Mouse (Mus musculus): ENCODE results near the gene Elob. TPM values are rescaled to one million over a fixed set of nuclear protein-coding genes. Genes with fewer than 3 reads are reported as not detected.
A peak's percentile ranks its signal among the peaks of the same experiment; 100 is the strongest.

Elob gene
- polyA plus RNA-seq, 1 experiment from 2014 or later, result 1,081 TPM

DNA sequence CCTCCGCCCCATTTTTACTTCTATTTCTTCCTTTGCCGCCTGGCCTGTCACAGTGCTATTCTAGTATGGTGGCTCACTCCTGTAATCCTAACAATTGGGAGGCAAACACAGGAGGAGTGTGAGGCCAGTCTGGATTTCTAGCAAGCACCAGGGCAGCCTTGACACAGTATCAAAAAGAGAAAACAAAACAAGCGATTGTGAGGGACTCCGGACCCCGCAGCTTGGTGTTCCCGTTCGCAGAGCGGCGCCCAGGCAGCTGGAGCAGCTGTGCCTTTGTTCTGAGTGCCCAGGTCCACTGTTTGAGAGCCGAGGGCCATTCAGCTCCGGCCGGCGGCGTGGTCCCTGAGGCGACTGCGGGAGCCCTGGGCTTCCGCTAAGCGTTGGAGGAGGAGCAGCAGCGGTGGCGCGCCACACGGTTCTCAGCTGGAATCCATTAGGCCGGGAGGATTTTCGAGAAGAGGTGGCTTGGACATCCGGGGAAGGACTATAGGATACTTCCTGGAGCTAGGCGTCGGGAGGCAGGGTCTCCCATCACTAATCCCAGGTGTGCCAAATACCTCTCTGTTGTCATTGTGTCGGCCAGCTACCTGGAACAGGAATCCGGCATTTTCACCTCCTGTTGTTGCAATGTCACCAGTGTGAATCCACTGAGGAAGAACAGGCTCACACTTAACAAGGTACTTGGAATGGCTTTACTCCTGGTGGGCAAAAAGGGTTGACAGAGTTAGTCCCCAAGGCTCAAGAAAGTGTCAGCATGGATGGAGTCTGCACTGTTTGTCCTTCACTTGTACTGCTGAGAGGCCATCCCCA is 38.5 kb downstream of the Elob start, which contains the start of gene Srrm2:
TSS of gene Srrm2 (plus strand) at position 264 of the 810 bp plus-strand sequence.
- peaks cover 5% of the 10 kb centered on the region for H3K36me3 ChIP-seq
- peaks cover 43% of the 10 kb centered on the region for H3K4me1 ChIP-seq
- no peaks in the 10 kb centered on the region for H3K9me3 ChIP-seq (replicated peaks)
- 2% methylated on average over 29 of the region's 29 CpGs for WGBS
- H3K4me3 ChIP-seq, result peak within 1 kb of the TSS; percentile 51
- DNase-seq (ENCODE audit: low spot score), result peak; percentile 88
- H3K27me3 ChIP-seq (ENCODE audit: low read depth, poor library complexity, severe bottlenecking), result no peaks in the 10 kb centered on the region
- peak within 1 kb of the TSS; percentile 95 for H3K27ac ChIP-seq

DNA sequence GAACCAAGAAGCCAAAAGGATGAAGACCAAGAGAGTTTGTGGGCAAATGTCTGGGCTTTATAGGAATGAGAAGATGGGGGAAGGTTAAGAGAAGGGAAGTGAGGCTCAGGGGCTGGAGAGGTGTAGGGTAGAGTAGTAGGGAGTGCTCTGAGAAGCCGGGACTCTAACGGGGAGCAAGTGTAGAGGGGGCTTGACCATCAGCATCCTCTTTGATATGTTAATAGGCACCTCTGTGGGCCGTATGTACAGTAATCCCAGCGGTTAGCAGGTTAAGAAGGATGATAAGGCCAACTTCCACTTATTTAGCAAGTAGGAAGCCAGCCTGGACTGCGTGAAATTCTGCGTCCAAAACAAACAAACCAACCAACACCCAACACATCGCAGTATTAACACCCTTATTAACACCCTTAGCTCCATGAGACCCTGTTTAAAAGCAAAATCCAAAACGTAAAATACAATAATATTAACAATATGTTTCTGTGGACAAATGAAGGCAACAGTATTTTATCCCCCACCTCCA is 39.1 kb downstream of the Elob start:
- no peaks in the 10 kb centered on the region for H3K27me3 ChIP-seq (ENCODE audit: low read depth, poor library complexity, severe bottlenecking)
- H3K27ac ChIP-seq, result peak overlapping the region; percentile 95
- H3K4me1 ChIP-seq, result peaks cover 48% of the 10 kb centered on the region
- peaks cover 2% of the 10 kb centered on the region for H3K36me3 ChIP-seq
- WGBS, result 16% methylated on average over 8 of the region's 8 CpGs
- DNase-seq (ENCODE audit: low spot score), result no peak
- peak overlapping the region; percentile 51 for H3K4me3 ChIP-seq
- H3K9me3 ChIP-seq (replicated peaks), result no peaks in the 10 kb centered on the region

DNA sequence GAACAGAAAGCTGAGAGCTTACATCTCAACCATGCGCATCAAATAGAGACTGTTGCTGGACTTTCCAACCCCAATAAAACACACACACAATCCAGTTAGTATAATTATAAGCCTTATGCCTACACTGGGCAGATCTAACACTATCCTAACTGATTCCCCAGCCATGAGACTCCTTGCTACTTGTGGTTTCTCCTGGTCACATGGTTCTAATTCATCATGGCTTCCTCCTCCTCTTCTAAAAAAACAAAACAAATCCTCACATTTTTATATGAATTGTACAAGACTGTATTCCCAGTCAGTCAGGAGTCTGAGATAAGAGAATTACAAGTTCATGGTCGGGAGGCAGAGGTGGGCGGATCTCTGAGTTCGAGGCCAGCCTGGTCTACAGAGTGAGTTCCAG is 40.0 kb downstream of the Elob start:
- peaks cover 48% of the 10 kb centered on the region for H3K4me1 ChIP-seq
- H3K27me3 ChIP-seq (ENCODE audit: low read depth, poor library complexity, severe bottlenecking), result no peaks in the 10 kb centered on the region
- no peak for DNase-seq (ENCODE audit: low spot score)
- peaks cover 2% of the 10 kb centered on the region for H3K36me3 ChIP-seq
- H3K9me3 ChIP-seq (replicated peaks), result no peaks in the 10 kb centered on the region
- 89% methylated on average over 4 of the region's 4 CpGs for WGBS
- H3K27ac ChIP-seq, result no peak overlapping the region
- no peak overlapping the region for H3K4me3 ChIP-seq

DNA sequence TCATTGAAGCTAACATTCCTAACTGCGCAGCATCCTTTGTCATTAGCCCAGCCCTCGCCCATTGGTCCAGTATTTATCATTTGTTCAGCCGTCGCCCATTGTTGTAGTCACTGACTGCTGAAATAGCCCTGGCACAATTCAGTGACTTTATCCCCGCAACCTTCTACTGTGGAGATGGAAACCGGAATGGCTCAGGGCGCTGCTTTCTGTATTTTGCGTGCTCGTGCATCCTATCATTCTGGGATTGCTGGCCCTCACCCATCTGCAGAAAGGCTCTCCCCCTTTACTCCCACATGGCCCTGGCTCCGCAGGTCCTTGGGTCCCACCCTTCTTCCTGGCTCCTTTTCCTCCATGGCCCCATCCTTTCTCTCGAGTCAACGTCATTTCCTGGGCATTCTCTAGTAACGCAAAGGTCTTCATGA is 42.4 kb downstream of the Elob start:
- peak overlapping the region; percentile 71 for H3K4me3 ChIP-seq
- no peaks in the 10 kb centered on the region for H3K9me3 ChIP-seq (replicated peaks)
- no peaks in the 10 kb centered on the region for H3K36me3 ChIP-seq
- 20% methylated on average over 13 of the region's 13 CpGs for WGBS
- DNase-seq (ENCODE audit: low spot score), result peak; percentile 51
- peak overlapping the region; percentile 90 for H3K27ac ChIP-seq
- H3K4me1 ChIP-seq, result peaks cover 37% of the 10 kb centered on the region
- no peaks in the 10 kb centered on the region for H3K27me3 ChIP-seq (ENCODE audit: low read depth, poor library complexity, severe bottlenecking)

DNA sequence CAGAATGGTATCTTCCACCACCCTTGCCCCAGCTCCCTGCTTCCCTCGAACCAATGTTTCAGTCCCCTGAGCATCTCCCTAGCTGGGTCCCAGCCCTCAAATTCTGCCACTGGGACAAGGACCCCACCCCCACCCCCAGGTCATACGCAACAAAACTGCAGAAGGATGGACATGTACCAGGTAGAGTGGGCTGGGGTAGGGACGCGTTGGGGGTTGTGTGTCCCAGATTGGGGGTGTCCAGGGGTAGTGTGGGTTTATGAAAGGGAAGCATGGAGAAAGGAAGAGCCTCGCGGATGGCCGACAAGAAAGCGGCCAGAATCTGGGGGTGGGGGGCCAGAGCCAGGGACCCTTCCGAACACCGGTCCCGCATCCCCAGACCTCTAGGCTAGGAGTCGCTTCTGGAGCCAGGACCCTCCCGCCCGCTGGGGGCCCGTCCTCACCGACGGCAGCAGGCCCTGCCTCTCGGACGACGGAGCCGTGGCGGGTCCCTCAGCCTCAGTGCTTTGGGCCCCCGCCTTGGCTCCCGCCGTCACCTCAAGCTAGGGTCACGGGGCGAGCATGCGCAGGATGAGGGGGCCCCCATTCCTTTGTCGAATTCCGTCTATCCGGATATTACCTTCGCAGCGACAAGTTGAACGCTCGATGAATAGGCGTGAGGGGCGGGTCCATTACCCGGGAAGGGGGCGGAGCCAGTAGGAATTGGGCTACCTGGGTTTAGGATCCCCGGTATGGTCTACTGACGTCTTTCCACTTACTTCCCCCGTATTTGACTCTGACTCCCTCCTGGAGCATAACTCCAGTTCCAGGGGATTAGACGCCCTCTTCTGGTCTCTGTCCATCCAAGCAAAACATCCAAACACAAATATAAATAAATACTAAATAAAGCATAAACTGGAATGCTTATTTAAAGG is 43.1 kb downstream of the Elob start, which contains the start of gene Flywch2:
TSS of gene Flywch2 (minus strand) at position 521 of the 911 bp plus-strand sequence.
- H3K9me3 ChIP-seq (replicated peaks), result no peaks in the 10 kb centered on the region
- 1% methylated on average over 41 of the region's 43 CpGs for WGBS
- no peaks in the 10 kb centered on the region for H3K27me3 ChIP-seq (ENCODE audit: low read depth, poor library complexity, severe bottlenecking)
- peak within 1 kb of the TSS; percentile 90 for H3K27ac ChIP-seq
- no peaks in the 10 kb centered on the region for H3K36me3 ChIP-seq
- H3K4me1 ChIP-seq, result peaks cover 31% of the 10 kb centered on the region
- peak; percentile 85 for DNase-seq (ENCODE audit: low spot score)
- peak within 1 kb of the TSS; percentile 71 for H3K4me3 ChIP-seq

DNA sequence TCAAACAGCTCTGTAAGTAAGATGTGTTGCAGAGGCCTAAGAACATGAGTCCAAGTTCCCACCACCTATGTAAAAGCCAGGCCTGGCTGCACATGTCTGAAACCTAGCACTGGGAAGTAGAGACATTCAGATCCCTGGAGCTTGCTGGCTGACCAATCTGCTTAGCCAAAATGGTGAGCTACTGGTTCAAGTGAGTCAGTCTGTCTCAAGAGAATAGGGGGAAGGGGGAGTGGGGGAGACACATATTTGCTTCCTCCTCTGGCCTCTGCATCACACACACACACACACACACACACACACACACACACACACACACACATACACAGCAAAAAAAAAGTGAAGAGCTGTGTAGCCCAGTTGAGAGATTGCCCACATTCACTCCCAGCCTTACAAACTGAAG is 45.6 kb downstream of the Elob start:
- Histone ChIP-seq H3K27ac (no peak overlapping the region), H3K36me3 (no peaks in the 10 kb centered on the region; the same call in 1 of the 2 replicates)
- no peak for DNase-seq (ENCODE audit: low spot score)

DNA sequence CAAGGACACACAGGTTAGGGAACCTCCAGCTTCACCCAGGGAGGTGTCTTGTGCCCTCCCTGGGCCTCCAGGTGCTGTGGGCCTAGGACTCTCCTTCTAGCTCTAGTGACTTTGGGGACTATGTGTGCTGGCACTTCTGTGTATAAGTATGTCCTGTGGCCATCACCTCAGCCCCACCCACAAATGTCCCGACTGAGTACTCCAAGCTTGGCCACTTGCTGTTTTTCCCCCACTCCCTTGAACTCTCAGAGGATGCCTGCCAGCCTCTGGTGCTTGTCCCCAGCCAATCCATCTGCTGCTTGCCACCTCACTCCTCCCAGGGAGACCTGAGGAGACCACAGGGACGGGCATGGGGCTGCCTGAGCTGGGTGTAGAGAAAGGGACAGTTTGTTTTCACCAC is 50.5 kb downstream of the Elob start:
- Histone ChIP-seq H3K27me3 (ENCODE audit: low read depth, poor library complexity, severe bottlenecking) (no peaks in the 10 kb centered on the region), H3K4me3 (no peak overlapping the region)
- WGBS, result 71% methylated on average over 2 of the region's 2 CpGs

More for the DNA sequence above, 45.6 kb downstream of the Elob start:
- Histone ChIP-seq H3K27me3 (ENCODE audit: low read depth, poor library complexity, severe bottlenecking) (no peaks in the 10 kb centered on the region), H3K4me3 (no peak overlapping the region), H3K4me1 (peaks cover 17% of the 10 kb centered on the region), H3K9me3 (replicated peaks) (no peaks in the 10 kb centered on the region)

DNA sequence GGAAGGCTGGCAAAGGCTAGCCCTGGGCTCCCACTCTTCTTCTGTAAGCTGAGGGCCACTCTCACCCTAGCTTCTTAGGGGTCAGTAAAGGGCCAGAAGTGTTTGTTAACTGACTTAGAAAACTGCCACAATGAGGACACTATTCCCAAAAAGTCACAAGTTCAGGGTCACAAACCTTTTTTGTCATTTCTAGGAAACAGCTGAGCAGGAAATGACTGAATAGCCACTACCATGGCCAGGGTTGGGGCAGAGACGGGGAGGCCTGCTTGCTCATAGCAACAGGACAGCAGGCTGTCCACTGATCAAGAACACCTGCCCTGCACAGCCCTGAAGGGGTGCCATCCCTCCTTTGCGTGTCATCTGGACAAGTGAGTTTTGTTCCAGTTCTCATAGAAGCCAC is 51.8 kb downstream of the Elob start:
- no peaks in the 10 kb centered on the region for H3K27me3 ChIP-seq (ENCODE audit: low read depth, poor library complexity, severe bottlenecking)
- no peak overlapping the region for H3K4me3 ChIP-seq
- no peak overlapping the region for H3K27ac ChIP-seq
- H3K9me3 ChIP-seq (replicated peaks), result no peaks in the 10 kb centered on the region
- DNase-seq (ENCODE audit: low spot score), result no peak
- peaks cover 3% of the 10 kb centered on the region; the same call in 1 of the 2 replicates for H3K36me3 ChIP-seq
- WGBS, result 89% methylated on average over 2 of the region's 2 CpGs
- peaks cover 7% of the 10 kb centered on the region for H3K4me1 ChIP-seq

More for the DNA sequence above, 50.5 kb downstream of the Elob start:
- H3K4me1 ChIP-seq, result peaks cover 7% of the 10 kb centered on the region
- DNase-seq (ENCODE audit: low spot score), result no peak
- no peak overlapping the region for H3K27ac ChIP-seq
- H3K36me3 ChIP-seq, result peaks cover 3% of the 10 kb centered on the region; the same call in 1 of the 2 replicates
- H3K9me3 ChIP-seq (replicated peaks), result no peaks in the 10 kb centered on the region

DNA sequence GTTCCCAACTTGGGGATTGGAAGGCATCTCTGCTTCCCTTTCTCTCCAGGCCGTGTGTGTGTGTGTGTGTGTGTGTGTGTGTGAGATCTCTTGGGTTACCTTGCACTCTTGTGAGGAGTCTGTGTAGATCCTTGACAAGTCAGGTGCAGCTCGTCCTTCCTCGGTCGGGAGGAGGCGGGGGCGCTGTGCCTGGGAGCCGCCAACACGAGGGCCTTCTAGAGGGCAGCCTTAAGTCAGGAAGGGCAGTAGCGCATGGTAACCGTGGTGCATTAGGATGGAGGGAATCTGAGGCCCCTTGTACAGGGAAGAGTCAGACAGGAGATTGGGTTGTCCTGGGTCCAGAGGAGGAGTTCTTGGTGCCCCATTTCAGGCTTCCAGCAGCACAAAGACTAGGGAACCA is 52.7 kb downstream of the Elob start:
- DNase-seq (ENCODE audit: low spot score), result no peak

More for the DNA sequence above, 52.7 kb downstream of the Elob start:
- Histone ChIP-seq H3K4me1 (peaks cover 7% of the 10 kb centered on the region), H3K4me3 (no peak overlapping the region), H3K9me3 (replicated peaks) (no peaks in the 10 kb centered on the region), H3K36me3 (peaks cover 3% of the 10 kb centered on the region; the same call in 1 of the 2 replicates), H3K27me3 (ENCODE audit: low read depth, poor library complexity, severe bottlenecking) (no peaks in the 10 kb centered on the region), H3K27ac (no peak overlapping the region)
- 81% methylated on average over 10 of the region's 10 CpGs for WGBS

Small RNA genes lying within 50 kb of the gene (microRNA-seq; reads per million reads assigned to microRNA genes)
- gene Mir5125, result 1.8 reads per million

Other genes with a start within 250 kb of the Elob start
- gene Zfp13, start 229.6 kb downstream of the Elob start, polyA plus RNA-seq (2016; fragmentation: Nextera tagmentation; extraction: Ambion mirVana), result 22.0 and 25.4 TPM in 2 replicates
- 0.35 and 0.38 TPM in 2 replicates for gene Zscan10, start 228.3 kb downstream of the Elob start, polyA plus RNA-seq (2016; fragmentation: Nextera tagmentation; extraction: Ambion mirVana)
- 0.84 and 1.1 TPM in 2 replicates for gene Mmp25, start 183.9 kb downstream of the Elob start, polyA plus RNA-seq (2016; fragmentation: Nextera tagmentation; extraction: Ambion mirVana)
- gene Bicdl2, start 168.6 kb downstream of the Elob start, polyA plus RNA-seq (2016; fragmentation: Nextera tagmentation; extraction: Ambion mirVana), result 1.4 and 2.0 TPM in 2 replicates
- 29.0 and 30.5 TPM in 2 replicates for gene Hcfc1r1, start 155.5 kb downstream of the Elob start, polyA plus RNA-seq (2016; fragmentation: Nextera tagmentation; extraction: Ambion mirVana)
- gene Thoc6, start 155.3 kb downstream of the Elob start, polyA plus RNA-seq (2016; fragmentation: Nextera tagmentation; extraction: Ambion mirVana), result 70.4 and 71.1 TPM in 2 replicates
- 5.2 and 5.6 TPM in 2 replicates for gene Tnfrsf12a, start 151.7 kb downstream of the Elob start, polyA plus RNA-seq (2016; fragmentation: Nextera tagmentation; extraction: Ambion mirVana)
- 32.7 and 42.1 TPM in 2 replicates for gene Cldn6, start 149.9 kb downstream of the Elob start, polyA plus RNA-seq (2016; fragmentation: Nextera tagmentation; extraction: Ambion mirVana)
- gene Cldn9, start 145.1 kb downstream of the Elob start, polyA plus RNA-seq (2016; fragmentation: Nextera tagmentation; extraction: Ambion mirVana), result 1.9 and 4.6 TPM in 2 replicates
- gene 1520401A03Rik, start 106.4 kb downstream of the Elob start, polyA plus RNA-seq (2016; fragmentation: Nextera tagmentation; extraction: Ambion mirVana), result 0.13 and 0.36 TPM in 2 replicates
- gene Pkmyt1, start 102.8 kb downstream of the Elob start, polyA plus RNA-seq (2016; fragmentation: Nextera tagmentation; extraction: Ambion mirVana), result 66.8 and 67.6 TPM in 2 replicates
- 5.9 and 9.0 TPM in 2 replicates for gene Paqr4, start 88.3 kb downstream of the Elob start, polyA plus RNA-seq (2016; fragmentation: Nextera tagmentation; extraction: Ambion mirVana)
- 13.8 and 19.5 TPM in 2 replicates for gene Kremen2, start 83.3 kb downstream of the Elob start, polyA plus RNA-seq (2016; fragmentation: Nextera tagmentation; extraction: Ambion mirVana)
- 177 and 183 TPM in 2 replicates for gene Flywch1, start 57.5 kb downstream of the Elob start, polyA plus RNA-seq (2016; fragmentation: Nextera tagmentation; extraction: Ambion mirVana)
- 37.5 and 54.1 TPM in 2 replicates for gene Flywch2, start 43.1 kb downstream of the Elob start, polyA plus RNA-seq (2016; fragmentation: Nextera tagmentation; extraction: Ambion mirVana)
- gene Srrm2, start 38.6 kb downstream of the Elob start, polyA plus RNA-seq (2016; fragmentation: Nextera tagmentation; extraction: Ambion mirVana), result 562 and 563 TPM in 2 replicates
- gene Prss33, start 6.9 kb upstream of the Elob start, polyA plus RNA-seq (2016; fragmentation: Nextera tagmentation; extraction: Ambion mirVana), result not detected in 2 replicates
- gene Prss32, start 14.7 kb upstream of the Elob start, polyA plus RNA-seq (2016; fragmentation: Nextera tagmentation; extraction: Ambion mirVana), result not detected in 2 replicates
- gene Prss41, start 15.0 kb upstream of the Elob start, polyA plus RNA-seq (2016; fragmentation: Nextera tagmentation; extraction: Ambion mirVana), result 3.3 and 3.9 TPM in 2 replicates
- gene Prss21, start 38.9 kb upstream of the Elob start, polyA plus RNA-seq (2016; fragmentation: Nextera tagmentation; extraction: Ambion mirVana), result not detected in 2 replicates
- gene Dcpp1, start 51.7 kb upstream of the Elob start, polyA plus RNA-seq (2016; fragmentation: Nextera tagmentation; extraction: Ambion mirVana), result not detected in 2 replicates
- gene Dcpp2, start 51.7 kb upstream of the Elob start, polyA plus RNA-seq (2016; fragmentation: Nextera tagmentation; extraction: Ambion mirVana), result not detected in 2 replicates
- not detected in 2 replicates for gene Dcpp3, start 88.3 kb upstream of the Elob start, polyA plus RNA-seq (2016; fragmentation: Nextera tagmentation; extraction: Ambion mirVana)
- gene Sbp, start 112.5 kb upstream of the Elob start, polyA plus RNA-seq (2016; fragmentation: Nextera tagmentation; extraction: Ambion mirVana), result not detected in 2 replicates
- not detected in 2 replicates for gene Sbpl, start 126.1 kb upstream of the Elob start, polyA plus RNA-seq (2016; fragmentation: Nextera tagmentation; extraction: Ambion mirVana)
- gene Prss30, start 151.4 kb upstream of the Elob start, polyA plus RNA-seq (2016; fragmentation: Nextera tagmentation; extraction: Ambion mirVana), result not detected in 2 replicates
- 1.3 and 1.7 TPM in 2 replicates for gene Prss22, start 169.0 kb upstream of the Elob start, polyA plus RNA-seq (2016; fragmentation: Nextera tagmentation; extraction: Ambion mirVana)
- 0.20 TPM in 1 of 2 replicates, not detected in the other for gene Prss27, start 209.0 kb upstream of the Elob start, polyA plus RNA-seq (2016; fragmentation: Nextera tagmentation; extraction: Ambion mirVana)
- 106 and 113 TPM in 2 replicates for gene Kctd5, start 244.3 kb upstream of the Elob start, polyA plus RNA-seq (2016; fragmentation: Nextera tagmentation; extraction: Ambion mirVana)